Mouse (Mus musculus) c-Kit-positive CD71-negative TER-119-negative erythroid progenitor cells, embryonic 14.5 days (primary cell): Measurements from ENCODE around the gene Adcy6.

Source experiments
- DNase-seq: peaks from one replicate; pipeline ENCODE4 v3.0.0-alpha.2; 2013; ENCODE audit warnings: low read depth

Gene Adcy6

DNA sequence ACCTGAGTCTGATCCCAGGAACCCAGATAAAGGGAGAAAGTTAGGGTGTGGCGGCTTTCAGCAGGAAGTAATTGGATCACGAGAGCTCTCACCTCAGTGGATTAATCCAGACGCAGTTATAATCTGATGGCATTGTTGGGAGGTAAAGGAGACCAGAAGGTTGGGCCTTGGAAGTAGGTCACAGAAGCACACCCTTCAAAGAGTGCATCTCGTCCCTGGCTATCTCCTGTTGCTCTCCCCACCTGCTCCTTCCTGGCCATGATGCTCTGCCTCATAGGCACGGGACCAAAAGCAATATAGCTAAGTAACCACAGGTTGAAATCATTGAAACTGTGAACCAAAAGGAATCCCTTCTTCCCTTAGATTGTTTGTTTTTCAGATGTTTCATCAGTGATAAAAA is 52.7 kb downstream of the Adcy6 start:
- no peak for DNase-seq

DNA sequence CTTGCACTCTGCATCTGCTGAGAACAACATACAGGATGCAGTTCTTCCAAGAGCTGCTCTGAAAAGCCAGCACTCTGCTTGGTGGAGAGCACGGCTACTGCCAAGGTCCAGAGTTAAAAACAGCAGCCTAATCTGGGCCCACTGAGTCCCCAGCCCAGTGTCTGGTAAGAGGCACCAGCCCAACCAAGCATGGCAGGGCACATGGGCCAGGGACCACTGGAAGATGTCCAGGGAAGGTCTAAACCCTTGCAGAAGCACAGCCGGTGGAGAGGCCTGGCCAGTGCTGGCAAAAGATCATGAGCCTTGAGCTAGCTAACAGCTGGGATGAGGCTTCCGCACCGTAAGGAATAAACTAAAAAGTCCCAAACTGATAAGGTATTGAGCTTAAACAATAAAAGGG is 54.0 kb downstream of the Adcy6 start:
- no peak for DNase-seq

DNA sequence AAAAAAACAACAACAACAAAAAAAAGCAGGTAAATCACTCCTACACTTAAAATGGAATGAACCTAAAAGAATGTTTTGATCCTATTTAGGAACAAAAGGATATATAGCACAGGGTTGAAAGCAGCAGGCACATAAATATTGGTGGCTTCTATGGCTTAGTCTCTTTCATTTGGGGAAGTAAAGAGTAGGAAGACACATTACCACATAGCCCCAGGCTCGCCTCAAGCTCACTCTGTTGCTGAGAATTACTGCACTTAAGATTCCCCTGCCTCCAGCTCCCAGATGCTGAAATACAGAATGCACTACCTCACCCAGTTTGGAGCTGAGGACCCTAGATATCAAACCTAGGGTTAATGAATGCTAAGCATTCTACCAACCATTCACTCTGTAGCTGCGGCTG is 57.1 kb downstream of the Adcy6 start:
- DNase-seq: no peak

DNA sequence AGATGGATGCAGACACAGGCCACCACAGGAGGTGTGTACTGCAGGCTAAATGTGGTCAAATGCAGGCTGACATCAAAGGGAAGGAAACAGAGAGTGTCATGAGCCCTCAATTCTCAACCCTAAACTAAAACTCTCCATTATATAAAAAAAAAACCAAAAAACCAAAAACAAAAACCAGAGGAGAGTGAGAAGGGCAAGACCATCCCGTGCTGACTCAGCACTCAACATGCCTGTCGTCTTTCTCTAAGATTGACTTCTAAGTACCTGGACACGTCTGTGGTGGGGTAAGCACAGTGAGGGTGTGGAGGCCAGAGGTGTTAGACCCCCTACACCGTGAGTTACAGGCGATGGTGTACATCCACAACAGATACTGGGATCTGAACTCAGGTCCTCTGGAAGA is 63.0 kb downstream of the Adcy6 start:
- DNase-seq: no peak

DNA sequence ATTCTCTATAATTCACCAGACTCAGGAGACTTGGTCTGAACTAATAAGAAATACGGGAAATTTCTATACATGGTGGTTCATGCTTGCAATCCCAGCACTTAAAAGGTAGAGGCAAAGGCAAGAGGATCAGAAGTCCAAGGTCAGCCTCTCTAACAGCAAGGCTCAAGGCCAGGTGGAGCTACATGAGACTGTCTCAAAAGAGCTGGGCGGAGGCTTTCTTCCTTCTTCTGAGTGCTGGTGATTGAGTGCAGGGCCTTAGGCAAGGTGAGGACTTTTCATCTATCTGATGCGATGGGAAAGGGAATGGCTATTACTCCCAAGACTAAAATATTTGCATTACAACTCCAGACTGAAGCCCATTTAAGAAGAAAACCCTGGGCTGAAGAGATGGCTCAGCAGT is 64.7 kb downstream of the Adcy6 start:
- DNase-seq: no peak

DNA sequence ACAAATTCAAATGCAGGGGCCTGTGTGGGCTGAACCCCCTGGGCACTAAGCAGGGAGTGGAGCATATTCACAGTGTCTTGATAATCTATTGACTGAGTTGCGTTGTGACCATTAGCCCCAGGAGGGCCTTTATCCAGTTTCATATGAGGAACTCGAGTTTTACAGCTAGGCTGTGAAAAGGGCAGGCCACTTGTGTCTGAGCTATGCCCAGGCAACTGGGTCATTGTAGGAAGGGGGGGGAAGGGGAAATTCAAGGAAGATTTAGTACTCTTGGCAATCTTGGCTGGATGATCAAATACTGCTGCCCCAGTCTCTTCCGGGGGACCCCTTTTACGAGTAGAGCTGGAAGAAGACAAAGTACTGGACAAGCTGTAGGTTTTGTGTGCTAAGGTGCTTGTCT is 66.5 kb downstream of the Adcy6 start:
- DNase-seq: no peak

DNA sequence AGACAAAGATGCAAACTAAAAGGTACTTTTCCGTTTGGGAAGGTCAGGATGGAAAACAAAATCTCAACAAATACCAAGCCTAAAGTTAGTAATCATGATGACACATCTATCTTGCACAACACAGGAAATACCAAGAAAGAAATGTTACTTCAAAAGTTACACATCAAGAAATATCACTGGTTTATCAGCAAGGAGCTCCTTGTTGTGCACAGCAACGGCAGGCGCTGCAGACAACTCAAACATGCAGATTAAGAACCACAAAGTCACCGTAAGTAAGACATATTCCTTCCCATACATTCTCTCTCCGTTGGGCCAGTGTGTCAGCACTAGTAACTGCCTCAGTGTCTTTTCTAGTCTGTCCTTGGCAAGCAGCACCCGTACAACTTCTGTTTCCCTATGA is 68.8 kb downstream of the Adcy6 start:
- no peak for DNase-seq
